Comparison of ENCODE assay signal across 18 mouse cellular contexts in genomic region chr16:48603735-48604211, GRCm38 (mm10).
A peak's percentile ranks its signal among the peaks of the same experiment; 100 is the strongest.
DNase-seq lines count a peak whose midpoint lies in the region; ATAC-seq lines count a peak whose summit lies in the region.
"Had no signal": no experiment of that assay in that cellular context is flagged by ENCODE, and none has a peak within 500 bp of the region (broad histone marks: within the 10 kb centered on the region; RNA-seq: fewer than 3 reads in every experiment).

No protein-coding gene starts in this region.

- no peak overlapping the region for H3K4me2 ChIP-seq in intestine, embryonic 14.5 days (ENCODE audit: low read length)
- no peak overlapping the region for H3K4me2 ChIP-seq in stomach, embryonic 14.5 days (replicated peaks; ENCODE audit: low read depth, low read length)
- H3K4me2 ChIP-seq: embryonic facial prominence, embryonic 12.5 days; forebrain, embryonic 15.5 days; limb, embryonic 15.5 days; neural tube, embryonic 13.5 days had no signal

- 77% methylated on average over 2 of the region's 2 CpGs for WGBS in intestine, embryonic 14.5 days
- WGBS in stomach, embryonic 14.5 days, result 66% methylated on average over 2 of the region's 2 CpGs

- no peaks in the 10 kb centered on the region for H3K36me3 ChIP-seq in intestine, embryonic 14.5 days (ENCODE audit: control insufficient read depth, insufficient read depth, low read length)
- no peaks in the 10 kb centered on the region for H3K36me3 ChIP-seq in stomach, embryonic 14.5 days (ENCODE audit: control insufficient read depth, insufficient read depth, low read length)
- H3K36me3 ChIP-seq: embryonic facial prominence, embryonic 12.5 days; forebrain, embryonic 15.5 days; limb, embryonic 15.5 days; neural tube, embryonic 13.5 days had no signal

- H3K27me3 ChIP-seq in intestine, embryonic 14.5 days (replicated peaks; ENCODE audit: control insufficient read depth, insufficient read depth, low read length), result no peaks in the 10 kb centered on the region
- no peaks in the 10 kb centered on the region for H3K27me3 ChIP-seq in stomach, embryonic 14.5 days (ENCODE audit: control insufficient read depth, insufficient read depth, low read length)
- H3K27me3 ChIP-seq: embryonic facial prominence, embryonic 12.5 days; forebrain, embryonic 15.5 days; limb, embryonic 15.5 days; neural tube, embryonic 13.5 days had no signal

- ATAC-seq in intestine, embryonic 14.5 days (replicated peaks; ENCODE audit: low FRiP score, low TSS enrichment, low read depth), result peak; percentile 66; the same call in 1 of the 2 replicates
- ATAC-seq in stomach, embryonic 14.5 days (ENCODE audit: insufficient number of reproducible peaks, insufficient read depth, low FRiP score, low read depth), result peak; percentile 88
- no peak for ATAC-seq in erythroblast, adult 5-6 weeks (replicated peaks; ENCODE audit: low FRiP score, poor library complexity, severe bottlenecking)
- ATAC-seq: forebrain, embryonic 15.5 days; hindbrain, postnatal 0 days; Patski had no signal

- intact Hi-C loops in left cerebral cortex, postnatal 4 days (cut with DNase I), result no loop called here

- no peaks in the 10 kb centered on the region for H3K4me1 ChIP-seq in intestine, embryonic 14.5 days (replicated peaks; ENCODE audit: control insufficient read depth, insufficient read depth, low read length)
- no peaks in the 10 kb centered on the region; the same call in 1 of the 2 replicates for H3K4me1 ChIP-seq in stomach, embryonic 14.5 days (ENCODE audit: control insufficient read depth, insufficient read depth, low read length)
- H3K4me1 ChIP-seq: embryonic facial prominence, embryonic 12.5 days; forebrain, embryonic 15.5 days; limb, embryonic 15.5 days; neural tube, embryonic 13.5 days had no signal

- H3K9me3 ChIP-seq in intestine, embryonic 14.5 days (ENCODE audit: control insufficient read depth, low read length), result no peaks in the 10 kb centered on the region
- H3K9me3 ChIP-seq in stomach, embryonic 14.5 days (ENCODE audit: control insufficient read depth, low read depth, low read length), result no peaks in the 10 kb centered on the region
- H3K9me3 ChIP-seq: embryonic facial prominence, embryonic 12.5 days; forebrain, embryonic 15.5 days; limb, embryonic 15.5 days; neural tube, embryonic 13.5 days had no signal

- no peak overlapping the region for H3K9ac ChIP-seq in intestine, embryonic 14.5 days (ENCODE audit: low read length)
- no peak overlapping the region for H3K9ac ChIP-seq in stomach, embryonic 14.5 days (replicated peaks; ENCODE audit: low read depth, low read length)
- H3K9ac ChIP-seq: embryonic facial prominence, embryonic 12.5 days; forebrain, embryonic 15.5 days; limb, embryonic 15.5 days; neural tube, embryonic 13.5 days had no signal

- H3K4me3 ChIP-seq in intestine, embryonic 14.5 days (ENCODE audit: low read depth, low read length), result no peak overlapping the region
- H3K4me3 ChIP-seq in stomach, embryonic 14.5 days (ENCODE audit: low read depth, low read length), result no peak overlapping the region
- H3K4me3 ChIP-seq: embryonic facial prominence, embryonic 12.5 days; forebrain, embryonic 15.5 days; gastrocnemius, adult 2 months; heart, adult 2 months; layer of hippocampus, adult 2 months; limb, embryonic 15.5 days; neural tube, embryonic 13.5 days had no signal

- DNase-seq in R1 (ENCODE audit: low read depth, low spot score), result peak; percentile 83
- peak; percentile 54 for DNase-seq in intestine, embryonic 14.5 days (ENCODE audit: low spot score)
- peak; percentile 6 for DNase-seq in kidney, postnatal 10 days
- DNase-seq in spleen, postnatal 10 days (ENCODE audit: low spot score in 2 of 2), result no peak
- DNase-seq in left cerebral cortex, postnatal 4 days, result no peak
- DNase-seq: cerebellum, postnatal 14 days; gastrocnemius, adult 2 months; heart, adult 2 months; heart, postnatal 14 days had no signal

- H3K27ac ChIP-seq in intestine, embryonic 14.5 days (ENCODE audit: low read depth), result 0 out of 2 replicates have a peak overlapping the region, but pooled peaks have one; percentile 27
- peak overlapping the region; percentile 90 for H3K27ac ChIP-seq in stomach, embryonic 14.5 days (ENCODE audit: low read length)
- H3K27ac ChIP-seq: embryonic facial prominence, embryonic 12.5 days; forebrain, embryonic 15.5 days; gastrocnemius, adult 2 months; heart, adult 2 months; hindbrain, postnatal 0 days; layer of hippocampus, adult 2 months; limb, embryonic 15.5 days; neural tube, embryonic 13.5 days had no signal

Comparison
In these comparisons a context has a peak if more than half of its experiments do, and no peak if none do; other contexts are left out.
1. DNase-seq: peak in R1 (single experiment), intestine, embryonic 14.5 days (single experiment) and kidney, postnatal 10 days (single experiment); none in spleen, postnatal 10 days (0 of 2) and left cerebral cortex, postnatal 4 days (single experiment).